Mouse (Mus musculus): ENCODE results near the gene Zfp398. TPM values are rescaled to one million over a fixed set of nuclear protein-coding genes. Genes with fewer than 3 reads are reported as not detected.
A peak's percentile ranks its signal among the peaks of the same experiment; 100 is the strongest.

The Zfp398 gene
- polyA plus RNA-seq, 1 experiment = not detected

DNA sequence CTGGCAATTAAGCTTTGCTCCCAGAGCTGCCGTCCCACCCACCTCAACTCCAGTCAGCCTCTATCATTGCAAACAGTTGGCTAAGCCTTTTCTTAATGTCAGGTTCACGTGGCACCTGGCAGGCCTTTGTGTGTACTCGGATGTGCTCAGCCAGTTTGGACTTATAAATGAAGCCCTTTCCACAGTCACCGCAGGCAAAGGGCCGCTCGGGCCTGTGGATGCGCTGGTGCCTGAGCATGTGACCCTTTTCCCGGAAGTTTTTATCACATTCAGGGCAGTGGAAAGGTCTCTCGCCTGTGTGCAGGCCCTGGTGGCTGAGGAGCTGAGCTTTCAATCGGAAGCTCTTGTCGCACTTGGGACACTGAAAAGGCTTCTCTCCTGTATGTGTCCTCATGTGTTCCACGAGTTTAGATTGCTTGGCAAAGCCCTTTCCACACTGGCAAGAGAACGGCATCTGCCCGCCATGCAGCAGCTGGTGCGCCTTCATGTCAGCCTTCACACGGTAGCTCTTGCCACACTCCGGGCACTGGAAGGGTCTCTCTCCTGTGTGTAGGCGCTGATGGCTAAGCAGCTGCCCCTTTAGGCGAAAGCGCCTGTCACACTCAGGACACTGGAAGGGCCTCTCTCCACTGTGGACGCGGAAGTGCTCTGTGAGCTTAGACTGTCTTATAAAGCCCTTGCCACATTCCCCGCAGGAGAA, 15.7 kb upstream of the Zfp398 start:
- no peak overlapping the region for H3K27ac ChIP-seq (ENCODE audit: insufficient read depth, low read depth, low read length)
- no peak overlapping the region for H3K4me3 ChIP-seq (ENCODE audit: insufficient read depth, low read depth, low read length)
- no peaks in the 10 kb centered on the region for H3K4me1 ChIP-seq (ENCODE audit: control insufficient read depth, insufficient read depth, low read length)
- WGBS = 90% methylated on average over 23 of the region's 23 CpGs
- no peak for TF ChIP-seq CTCF (IDR thresholded peaks at IDR 0.05; ENCODE audit: insufficient read depth, low read depth, low read length)
- no peak for TF ChIP-seq POLR2A (IDR thresholded peaks at IDR 0.05; ENCODE audit: insufficient read depth, low read depth, low read length)

DNA sequence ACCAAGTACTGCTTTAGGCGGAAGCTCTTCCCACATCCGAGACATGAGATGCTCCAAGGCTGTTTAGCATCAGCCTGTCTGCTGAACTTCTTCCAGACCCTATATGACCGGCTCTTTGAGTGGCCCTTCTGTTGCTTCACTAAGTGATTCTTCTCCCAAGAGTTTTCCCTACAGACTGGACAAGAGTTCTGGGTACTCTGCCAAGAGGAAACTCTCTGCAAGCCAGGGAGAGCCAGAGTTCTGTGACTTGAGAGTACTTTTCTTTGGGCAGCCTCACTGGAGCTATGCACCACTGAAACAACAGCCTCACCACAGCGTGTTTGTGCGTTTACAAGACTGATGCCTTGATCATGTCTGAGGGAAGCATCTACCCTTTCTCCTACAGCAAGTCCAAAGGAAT, 14.2 kb upstream of the Zfp398 start:
- no peak overlapping the region for H3K27ac ChIP-seq (ENCODE audit: insufficient read depth, low read depth, low read length)
- WGBS = 90% methylated on average over 5 of the region's 5 CpGs

DNA sequence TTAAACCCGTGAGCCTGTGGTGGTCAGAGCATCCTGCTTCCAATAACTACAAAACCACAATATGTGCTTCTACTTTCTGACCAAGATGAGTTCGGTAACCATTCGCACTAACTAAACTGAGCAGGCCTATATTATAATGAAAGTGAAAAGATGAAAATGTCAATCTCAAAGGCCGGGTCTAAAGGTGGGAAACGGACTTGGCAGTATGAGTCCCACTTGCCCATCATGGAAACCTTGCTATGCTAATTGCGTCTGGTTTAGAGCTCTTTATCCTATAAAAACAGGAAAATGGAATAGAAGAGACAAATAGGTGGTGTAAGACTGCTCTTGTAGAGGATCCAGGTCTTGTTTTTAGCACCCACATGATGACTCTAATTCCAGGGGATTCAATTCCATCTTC, 13.7 kb upstream of the Zfp398 start:
- TF ChIP-seq CTCF (IDR thresholded peaks at IDR 0.05; ENCODE audit: insufficient read depth, low read depth, low read length) (no peak), POLR2A (IDR thresholded peaks at IDR 0.05; ENCODE audit: insufficient read depth, low read depth, low read length) (no peak)
- H3K4me1 ChIP-seq (ENCODE audit: control insufficient read depth, insufficient read depth, low read length) = no peaks in the 10 kb centered on the region
- 93% methylated on average over 6 of the region's 6 CpGs for WGBS
- H3K4me3 ChIP-seq (ENCODE audit: insufficient read depth, low read depth, low read length) = no peak overlapping the region
- no peak overlapping the region for H3K27ac ChIP-seq (ENCODE audit: insufficient read depth, low read depth, low read length)

More for the DNA sequence above, 14.2 kb upstream of the Zfp398 start:
- no peak overlapping the region for H3K4me3 ChIP-seq (ENCODE audit: insufficient read depth, low read depth, low read length)
- H3K4me1 ChIP-seq (ENCODE audit: control insufficient read depth, insufficient read depth, low read length) = no peaks in the 10 kb centered on the region
- TF ChIP-seq POLR2A (IDR thresholded peaks at IDR 0.05; ENCODE audit: insufficient read depth, low read depth, low read length) = no peak
- no peak for TF ChIP-seq CTCF (IDR thresholded peaks at IDR 0.05; ENCODE audit: insufficient read depth, low read depth, low read length)

DNA sequence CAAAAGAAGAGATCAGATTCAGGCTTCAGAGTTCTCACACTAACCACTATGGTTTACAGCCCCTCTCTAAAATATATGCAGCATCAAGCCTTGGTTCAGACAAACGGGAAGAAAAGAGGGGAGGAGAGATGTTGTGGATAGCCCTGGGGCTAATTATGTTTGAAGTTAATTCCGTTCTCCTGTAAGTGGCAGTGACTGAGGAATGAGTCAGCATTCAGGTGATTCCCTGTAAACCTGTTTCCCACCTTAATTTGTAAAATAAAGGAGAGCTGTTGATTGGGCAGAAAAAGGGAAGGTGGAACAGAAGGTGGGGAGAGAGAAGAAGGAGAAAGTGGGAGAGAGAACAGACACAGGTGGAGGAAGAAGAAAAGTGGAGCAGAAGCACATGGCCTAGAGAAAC, 11.2 kb upstream of the Zfp398 start:
- WGBS = 70% methylated on average over 2 of the region's 2 CpGs
- no peak for TF ChIP-seq POLR2A (IDR thresholded peaks at IDR 0.05; ENCODE audit: insufficient read depth, low read depth, low read length)
- no peak for TF ChIP-seq CTCF (IDR thresholded peaks at IDR 0.05; ENCODE audit: insufficient read depth, low read depth, low read length)
- Histone ChIP-seq H3K4me1 (ENCODE audit: control insufficient read depth, insufficient read depth, low read length) (no peaks in the 10 kb centered on the region), H3K27ac (ENCODE audit: insufficient read depth, low read depth, low read length) (no peak overlapping the region), H3K4me3 (ENCODE audit: insufficient read depth, low read depth, low read length) (no peak overlapping the region)

DNA sequence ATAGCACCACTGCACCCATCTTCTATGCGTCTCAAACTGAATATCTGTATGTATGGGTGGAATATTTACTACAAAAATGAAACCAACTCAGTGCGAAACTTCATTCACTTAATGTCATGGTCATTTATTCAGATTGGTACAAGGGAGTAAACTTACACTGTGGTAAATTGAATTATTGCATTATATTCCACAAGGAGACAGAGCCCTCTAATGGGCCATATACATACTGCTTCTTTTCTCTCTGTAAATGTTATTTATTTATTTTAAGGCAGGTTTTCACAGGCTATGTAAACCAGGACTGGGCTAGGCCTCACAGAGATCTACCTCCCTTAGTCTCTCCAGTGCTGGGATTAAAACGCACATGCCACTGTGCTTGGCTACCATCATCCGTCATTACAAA, 8.0 kb upstream of the Zfp398 start:
- no peak for TF ChIP-seq POLR2A (IDR thresholded peaks at IDR 0.05; ENCODE audit: insufficient read depth, low read depth, low read length)
- no peak for TF ChIP-seq CTCF (IDR thresholded peaks at IDR 0.05; ENCODE audit: insufficient read depth, low read depth, low read length)
- Histone ChIP-seq H3K27ac (ENCODE audit: insufficient read depth, low read depth, low read length) (no peak overlapping the region), H3K4me3 (ENCODE audit: insufficient read depth, low read depth, low read length) (no peak overlapping the region), H3K4me1 (ENCODE audit: control insufficient read depth, insufficient read depth, low read length) (peaks cover 4% of the 10 kb centered on the region)
- WGBS = 94% methylated on average over 4 of the region's 4 CpGs

DNA sequence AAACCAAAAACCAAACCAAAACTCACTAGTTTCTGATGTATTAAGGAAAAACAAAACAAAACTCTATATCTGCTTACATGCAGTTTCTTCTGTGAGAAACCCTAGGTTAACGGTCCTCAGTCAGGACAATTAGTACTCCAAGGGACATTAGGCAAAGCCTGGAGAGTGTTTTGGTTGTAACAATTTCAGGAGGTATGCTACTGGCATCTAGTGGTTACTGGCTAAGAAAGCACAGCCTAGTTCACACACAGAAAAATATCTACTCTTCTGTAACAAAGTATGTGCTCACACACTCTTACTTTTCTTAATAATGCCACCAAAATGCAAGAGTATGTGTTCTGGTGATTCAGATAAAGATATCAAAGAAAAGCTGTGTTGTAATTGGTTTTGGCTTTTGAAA, 6.5 kb upstream of the Zfp398 start:
- 6% methylated on average over 1 of the region's 1 CpGs for WGBS
- H3K4me3 ChIP-seq (ENCODE audit: insufficient read depth, low read depth, low read length) = no peak overlapping the region
- TF ChIP-seq CTCF (IDR thresholded peaks at IDR 0.05; ENCODE audit: insufficient read depth, low read depth, low read length) (no peak), POLR2A (IDR thresholded peaks at IDR 0.05; ENCODE audit: insufficient read depth, low read depth, low read length) (no peak)

DNA sequence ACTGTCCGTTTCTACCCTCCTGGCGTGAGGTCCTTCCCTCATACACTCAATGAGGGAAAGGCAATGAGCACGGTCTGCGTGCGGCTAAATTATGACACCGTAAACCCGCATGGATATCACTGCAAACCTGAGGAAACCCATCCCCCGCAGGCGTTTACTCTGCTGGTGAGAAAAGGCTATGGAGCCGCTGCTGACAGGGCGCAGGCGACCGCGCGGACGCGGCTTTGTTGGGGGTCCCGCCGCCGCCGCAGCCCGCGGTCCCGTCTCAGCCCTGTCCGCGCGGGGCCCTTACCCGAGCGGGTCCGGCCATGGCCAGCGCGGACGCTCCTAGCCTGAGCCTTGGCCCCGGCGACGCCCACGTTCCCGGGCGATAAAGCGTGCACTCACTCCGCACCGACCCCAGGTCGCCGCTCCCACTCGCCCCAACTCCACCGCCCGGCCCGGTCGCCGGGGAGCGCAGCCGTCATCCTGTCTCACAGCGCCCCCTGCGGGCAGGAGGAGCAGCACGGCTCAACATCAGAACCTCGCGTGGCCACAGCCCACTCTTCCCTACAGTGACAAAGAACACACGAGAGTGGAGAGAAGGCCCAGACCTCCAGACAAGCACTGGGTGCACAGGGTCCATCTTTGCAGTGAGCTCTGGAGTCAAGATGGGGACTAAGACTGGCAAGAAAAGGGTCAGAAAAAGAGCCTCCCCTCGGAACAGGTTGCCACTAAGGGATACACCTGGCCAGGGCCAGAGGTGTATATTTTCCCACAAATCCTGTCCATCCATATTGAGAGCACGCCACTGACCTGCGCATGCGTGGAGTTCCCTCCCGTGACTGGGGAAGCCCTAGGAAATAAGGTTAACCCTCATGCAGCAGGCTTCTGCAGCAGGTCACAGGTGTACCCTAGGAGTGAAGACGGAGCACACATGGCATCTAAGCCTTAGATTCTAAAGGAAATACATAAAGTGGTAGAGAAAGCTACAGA, 5.1 kb upstream of the Zfp398 start, which contains the start of gene Zfp786:
Gene Zfp786 (minus strand): TSS at position 764 of the 975 bp plus-strand sequence.
- H3K27ac ChIP-seq (ENCODE audit: insufficient read depth, low read depth, low read length) = peak within 1 kb of the TSS; percentile 34; the same call in 1 of the 2 replicates
- 2% methylated on average over 64 of the region's 64 CpGs for WGBS
- TF ChIP-seq CTCF (IDR thresholded peaks at IDR 0.05; ENCODE audit: insufficient read depth, low read depth, low read length) (peak; percentile 91), POLR2A (IDR thresholded peaks at IDR 0.05; ENCODE audit: insufficient read depth, low read depth, low read length) (peak; percentile 63)
- peak within 1 kb of the TSS; percentile 78 for H3K4me3 ChIP-seq (ENCODE audit: insufficient read depth, low read depth, low read length)
- H3K4me1 ChIP-seq (ENCODE audit: control insufficient read depth, insufficient read depth, low read length) = peaks cover 4% of the 10 kb centered on the region

More for the DNA sequence above, 6.5 kb upstream of the Zfp398 start:
- Histone ChIP-seq H3K27ac (ENCODE audit: insufficient read depth, low read depth, low read length) (no peak overlapping the region), H3K4me1 (ENCODE audit: control insufficient read depth, insufficient read depth, low read length) (peaks cover 4% of the 10 kb centered on the region)

DNA sequence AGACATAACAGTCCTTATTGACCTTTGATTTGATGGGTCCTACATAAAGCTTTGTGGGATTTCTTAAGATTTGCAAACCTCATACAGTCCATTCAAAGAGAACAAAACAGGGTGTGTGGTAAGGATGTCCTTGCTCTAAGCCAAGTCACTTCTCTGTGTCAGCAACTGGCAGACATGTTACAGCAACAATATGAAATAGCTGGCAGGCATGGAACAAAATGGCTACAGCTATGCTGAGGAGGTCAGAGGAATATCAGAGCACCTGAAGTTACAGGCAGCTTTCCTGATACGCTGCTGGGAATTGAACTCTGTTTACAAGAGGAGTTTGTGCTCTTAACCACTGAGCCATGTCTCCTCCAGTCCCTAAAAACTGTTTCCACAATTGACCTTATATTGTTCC, 3.2 kb upstream of the Zfp398 start:
- H3K4me1 ChIP-seq (ENCODE audit: control insufficient read depth, insufficient read depth, low read length) = peaks cover 4% of the 10 kb centered on the region
- no peak overlapping the region for H3K27ac ChIP-seq (ENCODE audit: insufficient read depth, low read depth, low read length)
- TF ChIP-seq POLR2A (IDR thresholded peaks at IDR 0.05; ENCODE audit: insufficient read depth, low read depth, low read length) (no peak), CTCF (IDR thresholded peaks at IDR 0.05; ENCODE audit: insufficient read depth, low read depth, low read length) (no peak)
- H3K4me3 ChIP-seq (ENCODE audit: insufficient read depth, low read depth, low read length) = no peak overlapping the region
- 93% methylated on average over 1 of the region's 1 CpGs for WGBS

All from olfactory bulb, adult 2 months (tissue).